Mouse (Mus musculus) R1 (cell line): ENCODE data around the gene Rtl9.
A peak's percentile ranks its signal among the peaks of the same experiment; 100 is the strongest.

ENCODE experiments used
- DNase-seq: peaks from one replicate; pipeline ENCODE4 v3.0.0-alpha.2; 2018; ENCODE audit warnings: low read depth, low spot score

Gene Rtl9

GRCm38 (mm10) chrX:143099044-143099754 is at the start of gene Rtl9:
TSS of gene Rtl9 (plus strand) at chrX:143099594.
- peak; percentile 18 for DNase-seq

DNA sequence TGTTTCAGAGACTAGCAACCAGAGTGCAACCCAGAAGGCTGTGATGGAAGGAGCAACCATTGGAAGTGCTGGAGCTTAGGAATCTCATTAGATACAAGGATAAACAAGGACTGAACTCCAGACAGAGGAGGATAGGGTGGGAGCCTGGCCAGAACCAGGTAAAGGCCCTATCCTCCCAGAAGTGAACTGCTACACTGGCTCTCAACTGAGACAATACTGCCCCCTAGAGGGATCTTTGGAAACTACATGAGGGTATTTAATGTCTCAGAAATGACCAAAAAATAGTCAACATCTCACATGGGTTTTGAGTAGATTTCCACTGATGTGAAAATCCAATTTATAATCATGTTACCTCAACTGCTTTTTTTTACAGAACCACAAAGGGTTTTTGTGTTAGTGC is 47.9 kb upstream of the Rtl9 start:
- DNase-seq = peak; percentile 27

GRCm38 (mm10) chrX:143051921-143052320 is 47.5 kb upstream of the Rtl9 start:
- DNase-seq = no peak

DNA sequence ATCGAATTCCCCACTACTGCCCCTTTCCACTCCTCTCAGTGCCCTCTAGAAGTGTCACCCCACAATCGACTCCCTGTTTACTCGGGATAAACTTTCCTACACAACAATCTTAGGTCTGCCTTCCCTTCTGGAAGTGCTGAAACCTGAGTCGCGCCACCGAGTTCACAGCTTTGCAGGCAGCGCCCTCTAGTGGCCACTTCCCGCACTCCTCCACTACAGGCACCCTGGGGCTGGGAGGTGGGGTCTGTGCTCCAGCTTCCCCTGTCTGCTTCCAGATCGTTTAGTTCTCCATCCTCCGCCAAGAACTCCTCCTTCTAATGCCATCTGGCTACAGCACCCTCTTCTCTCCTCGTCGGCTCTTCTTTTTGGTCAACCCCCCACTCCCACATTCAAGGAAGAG is 40.6 kb upstream of the Rtl9 start:
- DNase-seq = peak; percentile 65

GRCm38 (mm10) chrX:143062641-143063355 is 36.6 kb upstream of the Rtl9 start:
- DNase-seq = no peak

DNA sequence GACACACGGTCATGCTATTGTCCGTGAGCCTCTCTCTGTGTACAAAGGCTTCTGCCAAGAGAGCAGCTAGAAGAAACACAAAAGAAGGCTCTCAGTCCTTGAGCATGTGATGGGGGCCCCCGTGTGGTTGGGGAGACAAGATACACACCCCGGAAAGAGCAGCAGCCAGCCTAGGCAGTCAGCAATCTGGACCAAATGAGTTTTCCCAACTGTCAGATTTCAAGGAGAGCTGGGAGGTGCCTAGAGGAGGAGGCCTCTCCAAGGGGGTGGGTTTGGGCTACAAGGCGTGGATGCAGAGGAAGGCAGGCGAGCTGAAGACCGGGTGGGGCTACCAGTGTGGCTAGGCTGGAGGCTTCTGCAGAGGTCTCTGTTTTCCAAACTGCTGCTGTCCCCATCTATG is 35.6 kb upstream of the Rtl9 start:
- DNase-seq = no peak

GRCm38 (mm10) chrX:143064288-143064687 is 35.1 kb upstream of the Rtl9 start:
- no peak for DNase-seq

DNA sequence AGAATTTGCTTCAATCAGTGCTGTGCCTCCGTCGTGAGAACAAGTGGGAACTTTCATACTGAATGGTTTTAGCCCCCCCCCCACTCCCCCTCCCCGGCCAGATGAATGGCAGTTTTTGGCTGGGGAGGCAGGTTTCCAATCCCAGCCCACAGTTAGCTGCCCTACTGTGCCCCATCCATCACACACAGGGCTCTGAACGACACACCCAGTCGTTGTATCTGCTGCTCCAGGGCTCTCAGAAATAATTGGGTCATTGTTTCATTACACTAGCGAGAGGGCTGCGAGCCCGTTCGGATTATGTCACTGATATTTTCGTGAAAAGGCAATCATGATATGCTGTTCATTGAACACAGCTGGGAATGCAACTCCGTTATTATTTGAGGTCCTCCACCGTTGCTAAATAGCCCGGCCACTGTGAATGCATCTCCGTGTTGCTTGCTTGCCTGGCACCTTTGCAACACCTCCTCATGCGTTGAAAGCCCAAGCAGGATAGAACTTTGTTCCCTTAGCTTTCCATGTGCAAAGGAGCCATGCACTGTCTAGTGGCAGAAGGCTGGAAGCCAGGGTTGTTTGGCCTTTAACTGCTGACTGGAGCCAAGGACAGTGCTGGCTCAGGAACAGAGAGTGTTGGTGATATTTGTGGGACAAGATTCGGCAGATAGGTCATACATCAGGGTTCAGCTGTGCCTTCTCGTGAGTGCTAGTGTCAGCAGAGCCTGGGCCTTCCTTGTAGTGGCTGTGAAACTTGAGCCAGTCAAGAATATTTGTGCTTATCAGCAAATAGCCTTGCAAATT is 32.9 kb upstream of the Rtl9 start:
- no peak for DNase-seq

DNA sequence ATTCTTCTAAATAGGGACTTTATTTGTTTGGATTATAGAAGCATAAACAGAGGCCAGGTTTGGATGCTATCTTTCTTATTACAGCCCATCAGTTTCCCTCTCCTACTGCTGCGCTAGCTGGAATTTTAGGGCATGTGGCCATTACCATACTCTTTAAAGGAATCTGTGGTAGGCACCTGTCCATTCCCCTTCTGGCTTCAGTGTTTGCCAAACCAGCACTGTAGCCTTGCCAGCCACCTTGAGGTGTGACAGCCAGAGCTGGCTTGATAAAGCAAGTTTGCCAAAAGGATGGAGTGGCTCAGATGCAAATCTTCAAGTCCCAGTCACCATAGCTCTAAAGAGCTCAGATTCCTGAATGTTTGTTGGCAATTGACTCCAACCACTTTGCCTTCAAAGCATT is 32.3 kb upstream of the Rtl9 start:
- no peak for DNase-seq

DNA sequence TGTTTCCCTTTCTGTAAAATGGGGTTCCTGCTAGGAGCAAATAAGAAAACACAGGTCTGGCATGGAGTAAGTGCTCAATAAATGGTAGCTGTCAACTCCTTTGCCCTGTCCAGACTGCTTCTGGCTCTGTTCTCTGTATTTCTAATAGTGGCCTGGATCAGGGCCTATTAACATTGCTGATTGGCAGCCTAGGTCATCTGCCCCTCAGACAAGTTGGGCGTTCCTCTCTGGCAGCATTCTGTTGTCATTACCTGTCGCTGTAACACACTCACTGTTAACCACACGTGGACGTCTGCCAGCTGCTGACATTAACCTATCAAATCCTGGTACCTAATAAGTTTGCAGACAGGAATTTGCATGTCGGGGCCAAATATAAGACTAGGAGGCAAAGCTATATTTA is 31.8 kb upstream of the Rtl9 start:
- DNase-seq = no peak

DNA sequence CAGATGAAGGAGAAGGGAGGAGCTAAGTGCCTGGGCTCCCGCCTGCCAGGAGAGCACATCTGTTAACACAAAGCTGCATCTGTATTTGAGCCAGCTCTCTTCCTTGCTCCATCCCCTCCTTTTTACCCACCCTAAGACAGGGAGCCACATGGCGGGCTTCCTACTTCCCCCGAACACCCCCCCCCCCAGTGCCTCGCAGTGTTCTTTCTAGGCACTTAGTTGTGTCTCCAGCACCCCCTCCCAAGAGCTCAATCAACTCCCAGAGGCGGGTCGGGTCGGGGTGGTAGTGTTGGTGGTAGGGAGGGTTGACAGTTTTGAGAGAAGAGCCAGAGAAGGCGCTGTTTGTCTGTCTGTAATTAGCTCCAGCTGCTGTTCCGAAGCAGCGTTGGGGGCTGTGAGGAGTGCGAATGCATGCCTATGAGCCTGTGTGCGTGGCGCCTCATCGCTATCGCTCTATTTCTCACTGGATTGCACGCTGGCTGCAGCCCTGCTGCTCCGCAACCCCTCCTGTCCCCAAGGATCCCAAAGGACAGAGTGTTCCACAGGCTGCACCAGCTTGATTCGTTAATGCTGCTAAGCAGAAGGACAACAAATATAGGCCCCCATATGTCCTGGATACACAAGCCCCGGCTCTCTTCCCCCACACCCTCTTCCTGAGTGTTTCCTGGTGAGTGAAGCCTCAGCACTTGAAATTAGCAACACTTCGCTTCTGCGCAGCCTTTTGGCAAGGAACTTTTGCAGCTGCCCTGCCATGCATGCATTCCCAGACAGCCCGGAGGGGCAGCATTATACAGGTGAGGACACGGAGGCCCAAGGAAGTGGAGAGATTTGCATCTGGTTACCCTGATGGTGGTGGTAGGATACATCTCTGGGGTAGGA is 18.7 kb upstream of the Rtl9 start:
- DNase-seq = no peak

- DNase-seq = no peak
These were observed 16.7 kb upstream of the Rtl9 start for GRCm38 (mm10) chrX:143082732-143083131.

DNA sequence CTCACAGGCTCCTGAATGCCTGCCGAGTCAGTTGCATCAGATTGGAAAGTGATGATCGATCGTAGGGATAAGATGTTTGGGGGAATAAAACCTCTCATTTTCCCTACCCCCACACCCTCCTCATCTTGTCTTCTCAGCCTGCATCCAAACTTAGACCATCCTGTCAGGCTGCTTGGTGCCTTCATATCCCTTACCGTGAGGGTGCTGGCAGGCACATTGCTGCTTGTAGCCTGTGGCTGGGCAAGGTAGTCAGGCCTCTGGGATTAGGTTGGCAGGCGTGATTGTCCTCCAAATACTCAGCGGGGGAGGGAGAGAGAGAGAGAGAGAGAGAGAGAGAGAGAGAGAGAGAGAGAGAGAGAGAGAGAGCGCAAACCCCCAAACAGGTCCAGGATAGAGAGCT is 11.2 kb upstream of the Rtl9 start:
- no peak for DNase-seq

- no peak for DNase-seq
These were observed 8.3 kb upstream of the Rtl9 start for GRCm38 (mm10) chrX:143090904-143091588.

DNA sequence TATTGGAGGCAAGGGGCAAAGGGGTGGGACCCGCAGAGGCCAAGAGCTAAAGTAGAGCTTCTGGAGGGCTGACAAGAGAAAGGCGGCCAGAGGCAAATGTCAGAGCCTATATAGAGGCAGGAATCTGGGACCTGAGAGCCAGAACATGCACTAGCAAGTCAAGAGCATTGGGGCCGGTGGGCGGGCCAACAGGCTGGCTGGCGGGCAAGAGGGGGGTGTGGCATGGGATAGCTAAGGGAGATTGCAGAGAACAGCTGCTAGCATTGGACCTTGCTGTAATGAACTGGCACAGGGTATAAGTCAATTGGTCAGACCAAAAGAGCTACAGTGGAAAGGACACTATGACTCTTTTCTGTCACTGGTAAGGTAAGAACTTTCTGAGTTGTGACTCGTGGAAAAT is 1.8 kb upstream of the Rtl9 start:
- no peak for DNase-seq

GRCm38 (mm10) chrX:143103146-143103545 is 3.8 kb downstream of the Rtl9 start:
- no peak for DNase-seq

DNA sequence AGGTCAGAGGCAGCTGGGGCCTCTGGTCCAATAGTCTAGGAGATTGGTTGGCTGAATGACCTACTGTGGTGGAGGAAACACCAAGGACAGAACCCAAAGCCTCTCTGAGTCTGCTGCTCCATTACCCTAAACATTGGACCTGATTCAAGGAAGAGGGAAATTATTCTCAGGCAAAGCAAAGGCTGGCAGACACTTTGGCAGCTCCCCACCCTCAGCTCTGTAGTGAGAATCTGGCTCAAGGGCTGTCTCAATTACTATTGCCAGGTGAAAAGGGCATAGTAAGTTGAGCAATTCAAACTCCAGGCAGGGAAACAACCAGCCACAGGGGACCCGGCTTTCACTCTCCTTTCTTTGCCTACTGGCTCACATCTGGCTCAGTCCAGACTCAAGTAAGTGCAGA is 6.5 kb downstream of the Rtl9 start:
- DNase-seq = no peak

- DNase-seq = no peak
These were observed 13.2 kb downstream of the Rtl9 start for GRCm38 (mm10) chrX:143112546-143112945.
